31 mouse cellular contexts compared by ENCODE assay signal in the genomic region with DNA sequence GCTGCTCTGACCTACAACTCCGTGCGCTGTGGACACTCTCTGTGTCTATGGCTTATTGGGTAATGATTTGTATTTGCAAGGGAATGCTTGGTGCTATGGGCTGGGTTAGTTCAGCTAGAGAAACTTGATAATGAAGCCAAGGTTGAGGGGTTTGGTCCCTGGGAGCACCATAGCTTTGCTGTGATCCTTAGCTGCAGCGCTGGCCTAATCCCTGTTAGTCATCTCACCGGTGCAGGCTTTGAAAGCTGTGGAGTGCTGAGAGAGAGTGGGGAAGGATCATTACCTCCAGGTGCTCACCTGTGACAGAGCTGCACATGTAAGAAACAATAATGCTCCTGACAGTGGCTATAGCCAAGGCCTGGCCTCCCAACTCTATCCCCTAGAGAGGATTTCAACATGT.
"Had no signal": no experiment of that assay in that cellular context is flagged by ENCODE, and none has a peak within 500 bp of the region (broad histone marks: within the 10 kb centered on the region; RNA-seq: fewer than 3 reads in every experiment).

No protein-coding gene starts in this region.

- H3K27me3 ChIP-seq: limb, embryonic 12.5 days; limb, embryonic 13.5 days; limb, embryonic 15.5 days; liver, embryonic 12.5 days; liver, embryonic 13.5 days; liver, embryonic 15.5 days; lung, embryonic 15.5 days; megakaryocyte, embryonic 14.5 days; midbrain, embryonic 12.5 days; midbrain, embryonic 13.5 days; midbrain, embryonic 15.5 days; neural tube, embryonic 12.5 days had no signal

- ATAC-seq: liver, embryonic 12.5 days; liver, postnatal 0 days; lung, postnatal 0 days; midbrain, embryonic 13.5 days; midbrain, embryonic 15.5 days; midbrain, embryonic 16.5 days had no signal

- H3K4me2 ChIP-seq: limb, embryonic 12.5 days; limb, embryonic 13.5 days; limb, embryonic 15.5 days; liver, embryonic 11.5 days; liver, embryonic 12.5 days; liver, embryonic 13.5 days; liver, embryonic 15.5 days; lung, embryonic 14.5 days; lung, embryonic 15.5 days; midbrain, embryonic 12.5 days; midbrain, embryonic 13.5 days; midbrain, embryonic 15.5 days; neural tube, embryonic 12.5 days had no signal

- H3K9me3 ChIP-seq: limb, embryonic 10.5 days; limb, embryonic 12.5 days; limb, embryonic 13.5 days; limb, embryonic 15.5 days; liver, embryonic 12.5 days; liver, embryonic 13.5 days; liver, embryonic 15.5 days; lung, embryonic 15.5 days; megakaryocyte, embryonic 14.5 days; midbrain, embryonic 10.5 days; midbrain, embryonic 12.5 days; midbrain, embryonic 13.5 days; midbrain, embryonic 15.5 days; neural tube, embryonic 12.5 days had no signal

- H3K4me3 ChIP-seq: left cerebral cortex, adult 2 months; limb, embryonic 10.5 days; limb, embryonic 12.5 days; limb, embryonic 13.5 days; limb, embryonic 15.5 days; liver, embryonic 12.5 days; liver, embryonic 13.5 days; liver, embryonic 15.5 days; lung, embryonic 15.5 days; megakaryocyte, embryonic 14.5 days; midbrain, embryonic 10.5 days; midbrain, embryonic 12.5 days; midbrain, embryonic 13.5 days; midbrain, embryonic 15.5 days; myocyte; neural tube, embryonic 12.5 days had no signal

- H3K4me1 ChIP-seq: limb, embryonic 12.5 days; limb, embryonic 13.5 days; liver, embryonic 12.5 days; liver, embryonic 13.5 days; liver, embryonic 15.5 days; lung, embryonic 15.5 days; megakaryocyte, embryonic 14.5 days; midbrain, embryonic 10.5 days; midbrain, embryonic 13.5 days; neural tube, embryonic 12.5 days had no signal

- H3K36me3 ChIP-seq: limb, embryonic 10.5 days; limb, embryonic 12.5 days; limb, embryonic 13.5 days; limb, embryonic 15.5 days; liver, embryonic 12.5 days; liver, embryonic 13.5 days; liver, embryonic 15.5 days; lung, embryonic 15.5 days; midbrain, embryonic 10.5 days; midbrain, embryonic 12.5 days; midbrain, embryonic 13.5 days; midbrain, embryonic 15.5 days; neural tube, embryonic 12.5 days had no signal

- H3K9ac ChIP-seq: limb, embryonic 12.5 days; limb, embryonic 13.5 days; limb, embryonic 15.5 days; liver, embryonic 12.5 days; liver, embryonic 13.5 days; liver, embryonic 14.5 days; liver, embryonic 15.5 days; liver, postnatal 0 days; lung, embryonic 14.5 days; lung, embryonic 15.5 days; midbrain, embryonic 12.5 days; midbrain, embryonic 13.5 days; midbrain, embryonic 15.5 days; neural tube, embryonic 12.5 days had no signal

- DNase-seq: left cerebral cortex, postnatal 4 days; liver; liver, embryonic 13.5 days; liver, postnatal 0 days; lung, adult 18-20 months; lung, adult 2 months; lung, embryonic 14.5 days; lung, postnatal 10 days; lung, postnatal 14 days; lung, postnatal 36 days; lung, postnatal 4 days had no signal

- H3K27ac ChIP-seq: left cerebral cortex, adult 2 months; limb, embryonic 10.5 days; limb, embryonic 12.5 days; limb, embryonic 13.5 days; limb, embryonic 15.5 days; liver, embryonic 12.5 days; liver, embryonic 13.5 days; liver, embryonic 14.5 days; liver, embryonic 15.5 days; lung, embryonic 15.5 days; macrophage; midbrain, embryonic 10.5 days; midbrain, embryonic 12.5 days; midbrain, embryonic 13.5 days; midbrain, embryonic 15.5 days; neural tube, embryonic 12.5 days had no signal
